Mouse (Mus musculus) cortical plate, adult 2 months (tissue): Measurements from ENCODE around the gene St5.

Experiments
- CTCF ChIP-seq: fragments of 200-500 bp; IDR thresholded peaks from 2 replicates; pipeline ENCODE4 v1.5.1; 2011; ENCODE audit warnings: mild to moderate bottlenecking, control low read depth, low read length; ENCODE audit not compliant: insufficient read depth; ENCODE audit errors: extremely low read depth
- POLR2A ChIP-seq: fragments of 200-500 bp; IDR thresholded peaks from 2 replicates; pipeline ENCODE4 v1.6.1; 2011; ENCODE audit warnings: mild to moderate bottlenecking, low read length, control low read depth; ENCODE audit not compliant: insufficient read depth; ENCODE audit errors: extremely low read depth

- TF ChIP-seq CTCF (no peak), POLR2A (no peak)
Measured at GRCm38 (mm10) chr7:109657884-109658283, 45.5 kb downstream of the St5 start.
